Mouse (Mus musculus): Measurements from ENCODE around the gene Knop1.

The Knop1 gene

GRCm38 (mm10) chr7:118855877-118856304 lies at the start of gene Knop1:
Knop1 (minus strand) TSS chr7:118856254.
- no peak for DNase-seq

- no peak for DNase-seq
Measured at GRCm38 (mm10) chr7:118904530-118904929, 48.5 kb upstream of the Knop1 start.

- no peak for DNase-seq
Measured at GRCm38 (mm10) chr7:118903879-118904278, 47.8 kb upstream of the Knop1 start.

- peak in 1 of 2 experiments; percentile 28 for DNase-seq
Measured at GRCm38 (mm10) chr7:118902944-118903343, 46.9 kb upstream of the Knop1 start.

- no peak for DNase-seq
Measured at GRCm38 (mm10) chr7:118900090-118900489, 44.0 kb upstream of the Knop1 start.

- DNase-seq: no peak
Measured at GRCm38 (mm10) chr7:118898063-118898462, 42.0 kb upstream of the Knop1 start.

GRCm38 (mm10) chr7:118895469-118896450 lies 39.7 kb upstream of the Knop1 start:
- no peak for DNase-seq

GRCm38 (mm10) chr7:118889046-118889680 lies 33.1 kb upstream of the Knop1 start:
- peak; percentile 28 to 53 for DNase-seq

- DNase-seq: no peak
Measured at GRCm38 (mm10) chr7:118887303-118888055, 31.4 kb upstream of the Knop1 start.

- DNase-seq: no peak
Measured at GRCm38 (mm10) chr7:118884969-118885368, 28.9 kb upstream of the Knop1 start.

- no peak for DNase-seq
Measured at GRCm38 (mm10) chr7:118883957-118884356, 27.9 kb upstream of the Knop1 start.

GRCm38 (mm10) chr7:118879466-118880029 lies 23.5 kb upstream of the Knop1 start:
- no peak for DNase-seq

GRCm38 (mm10) chr7:118865362-118865761 lies 9.3 kb upstream of the Knop1 start:
- DNase-seq: no peak

- no peak for DNase-seq
Measured at GRCm38 (mm10) chr7:118858640-118859039, 2.6 kb upstream of the Knop1 start.

GRCm38 (mm10) chr7:118855171-118855876 lies 730 bp downstream of the Knop1 start, which contains the start of gene Iqck:
Iqck (plus strand) TSS chr7:118855752.
- peak; percentile 93 to 95 for DNase-seq

- no peak for DNase-seq
Measured at GRCm38 (mm10) chr7:118854606-118855005, 1.4 kb downstream of the Knop1 start.

- DNase-seq: no peak
Measured at GRCm38 (mm10) chr7:118852611-118853010, 3.4 kb downstream of the Knop1 start.

- no peak for DNase-seq
Measured at GRCm38 (mm10) chr7:118851571-118851970, 4.5 kb downstream of the Knop1 start.

GRCm38 (mm10) chr7:118850676-118851290 lies 5.3 kb downstream of the Knop1 start:
- DNase-seq: no peak

- DNase-seq: no peak
Measured at GRCm38 (mm10) chr7:118849543-118850250, 6.4 kb downstream of the Knop1 start.

GRCm38 (mm10) chr7:118848796-118849195 lies 7.3 kb downstream of the Knop1 start:
- no peak for DNase-seq
